Mouse (Mus musculus): ENCODE data around the gene Cabp4. TPM values are rescaled to one million over a fixed set of nuclear protein-coding genes. Genes with fewer than 3 reads are reported as not detected.

Gene Cabp4
- polyA plus RNA-seq, 1 experiment from 2014 or later, result not detected

- peaks cover 4% of the 10 kb centered on the region for H3K4me1 ChIP-seq (ENCODE audit: control insufficient read depth, insufficient read depth, low read length)
- ATAC-seq (replicated peaks; ENCODE audit: insufficient number of reproducible peaks, low FRiP score, low TSS enrichment, low read depth), result no peak
Measured at GRCm38 (mm10) chr19:4152445-4153231, 8.8 kb upstream of the Cabp4 start.

GRCm38 (mm10) chr19:4151898-4152297 is 8.1 kb upstream of the Cabp4 start:
- H3K27me3 ChIP-seq (ENCODE audit: control insufficient read depth, insufficient read depth, low read length), result no peaks in the 10 kb centered on the region
- H3K36me3 ChIP-seq (replicated peaks; ENCODE audit: control insufficient read depth, insufficient read depth, low read depth, low read length), result no peaks in the 10 kb centered on the region; the same call in none of the 2 replicates
- no peaks in the 10 kb centered on the region for H3K9me3 ChIP-seq (replicated peaks; ENCODE audit: control insufficient read depth, low read length)
- H3K9ac ChIP-seq (replicated peaks; ENCODE audit: low read length), result no peak overlapping the region
- H3K4me2 ChIP-seq (ENCODE audit: low read depth, low read length), result no peak overlapping the region
- H3K4me1 ChIP-seq (ENCODE audit: control insufficient read depth, insufficient read depth, low read length), result peaks cover 4% of the 10 kb centered on the region
- H3K4me3 ChIP-seq (ENCODE audit: low read depth, low read length), result no peak overlapping the region
- no peak for DNase-seq (ENCODE audit: low spot score)
- no peak overlapping the region for H3K27ac ChIP-seq (replicated peaks; ENCODE audit: low read depth, low read length)
- ATAC-seq (replicated peaks; ENCODE audit: insufficient number of reproducible peaks, low FRiP score, low TSS enrichment, low read depth), result no peak
- 90% methylated on average over 5 of the region's 5 CpGs for WGBS

More at GRCm38 (mm10) chr19:4152445-4153231, 8.8 kb upstream of the Cabp4 start:
- Histone ChIP-seq H3K4me3 (ENCODE audit: low read depth, low read length) (no peak overlapping the region), H3K9me3 (replicated peaks; ENCODE audit: control insufficient read depth, low read length) (no peaks in the 10 kb centered on the region), H3K9ac (replicated peaks; ENCODE audit: low read length) (no peak overlapping the region), H3K4me2 (ENCODE audit: low read depth, low read length) (no peak overlapping the region), H3K36me3 (replicated peaks; ENCODE audit: control insufficient read depth, insufficient read depth, low read depth, low read length) (no peaks in the 10 kb centered on the region; the same call in none of the 2 replicates), H3K27ac (replicated peaks; ENCODE audit: low read depth, low read length) (no peak overlapping the region), H3K27me3 (ENCODE audit: control insufficient read depth, insufficient read depth, low read length) (no peaks in the 10 kb centered on the region)
- no peak for DNase-seq (ENCODE audit: low spot score)
- WGBS, result 82% methylated on average over 8 of the region's 8 CpGs

GRCm38 (mm10) chr19:4151488-4151860 is 7.6 kb upstream of the Cabp4 start:
- peaks cover 4% of the 10 kb centered on the region for H3K4me1 ChIP-seq (ENCODE audit: control insufficient read depth, insufficient read depth, low read length)
- H3K9me3 ChIP-seq (replicated peaks; ENCODE audit: control insufficient read depth, low read length), result no peaks in the 10 kb centered on the region
- H3K27me3 ChIP-seq (ENCODE audit: control insufficient read depth, insufficient read depth, low read length), result no peaks in the 10 kb centered on the region
- H3K4me3 ChIP-seq (ENCODE audit: low read depth, low read length), result no peak overlapping the region
- H3K9ac ChIP-seq (replicated peaks; ENCODE audit: low read length), result no peak overlapping the region
- H3K4me2 ChIP-seq (ENCODE audit: low read depth, low read length), result no peak overlapping the region
- DNase-seq (ENCODE audit: low spot score) (no peak), ATAC-seq (replicated peaks; ENCODE audit: insufficient number of reproducible peaks, low FRiP score, low TSS enrichment, low read depth) (no peak)
- no peak overlapping the region for H3K27ac ChIP-seq (replicated peaks; ENCODE audit: low read depth, low read length)
- H3K36me3 ChIP-seq (replicated peaks; ENCODE audit: control insufficient read depth, insufficient read depth, low read depth, low read length), result no peaks in the 10 kb centered on the region; the same call in none of the 2 replicates
- 81% methylated on average over 5 of the region's 5 CpGs for WGBS

- H3K27ac ChIP-seq (replicated peaks; ENCODE audit: low read depth, low read length), result no peak overlapping the region
- peaks cover 4% of the 10 kb centered on the region for H3K4me1 ChIP-seq (ENCODE audit: control insufficient read depth, insufficient read depth, low read length)
- 90% methylated on average over 22 of the region's 22 CpGs for WGBS
- H3K4me2 ChIP-seq (ENCODE audit: low read depth, low read length), result no peak overlapping the region
- no peak overlapping the region for H3K4me3 ChIP-seq (ENCODE audit: low read depth, low read length)
- H3K9me3 ChIP-seq (replicated peaks; ENCODE audit: control insufficient read depth, low read length), result no peaks in the 10 kb centered on the region
- no peak overlapping the region for H3K9ac ChIP-seq (replicated peaks; ENCODE audit: low read length)
- ATAC-seq (replicated peaks; ENCODE audit: insufficient number of reproducible peaks, low FRiP score, low TSS enrichment, low read depth), result no peak
- H3K36me3 ChIP-seq (replicated peaks; ENCODE audit: control insufficient read depth, insufficient read depth, low read depth, low read length), result no peaks in the 10 kb centered on the region
- no peak for DNase-seq (ENCODE audit: low spot score)
- no peaks in the 10 kb centered on the region for H3K27me3 ChIP-seq (ENCODE audit: control insufficient read depth, insufficient read depth, low read length)
Measured at GRCm38 (mm10) chr19:4150567-4151487, 7.0 kb upstream of the Cabp4 start.

- Histone ChIP-seq H3K27me3 (ENCODE audit: control insufficient read depth, insufficient read depth, low read length) (no peaks in the 10 kb centered on the region), H3K9ac (replicated peaks; ENCODE audit: low read length) (no peak overlapping the region), H3K27ac (replicated peaks; ENCODE audit: low read depth, low read length) (no peak overlapping the region), H3K9me3 (replicated peaks; ENCODE audit: control insufficient read depth, low read length) (no peaks in the 10 kb centered on the region), H3K4me3 (ENCODE audit: low read depth, low read length) (no peak overlapping the region), H3K36me3 (replicated peaks; ENCODE audit: control insufficient read depth, insufficient read depth, low read depth, low read length) (no peaks in the 10 kb centered on the region), H3K4me1 (ENCODE audit: control insufficient read depth, insufficient read depth, low read length) (peaks cover 4% of the 10 kb centered on the region), H3K4me2 (ENCODE audit: low read depth, low read length) (no peak overlapping the region)
- ATAC-seq (replicated peaks; ENCODE audit: insufficient number of reproducible peaks, low FRiP score, low TSS enrichment, low read depth), result no peak
- WGBS, result 94% methylated on average over 17 of the region's 17 CpGs
- DNase-seq (ENCODE audit: low spot score), result no peak
Measured at GRCm38 (mm10) chr19:4149764-4150461, 6.1 kb upstream of the Cabp4 start.

- no peak for ATAC-seq (replicated peaks; ENCODE audit: insufficient number of reproducible peaks, low FRiP score, low TSS enrichment, low read depth)
- 90% methylated on average over 11 of the region's 11 CpGs for WGBS
- Histone ChIP-seq H3K36me3 (replicated peaks; ENCODE audit: control insufficient read depth, insufficient read depth, low read depth, low read length) (no peaks in the 10 kb centered on the region), H3K27ac (replicated peaks; ENCODE audit: low read depth, low read length) (no peak overlapping the region), H3K27me3 (ENCODE audit: control insufficient read depth, insufficient read depth, low read length) (no peaks in the 10 kb centered on the region), H3K9ac (replicated peaks; ENCODE audit: low read length) (peak overlapping the region; percentile 78), H3K4me3 (ENCODE audit: low read depth, low read length) (peak overlapping the region; percentile 73), H3K4me2 (ENCODE audit: low read depth, low read length) (peak overlapping the region; percentile 84), H3K9me3 (replicated peaks; ENCODE audit: control insufficient read depth, low read length) (no peaks in the 10 kb centered on the region), H3K4me1 (ENCODE audit: control insufficient read depth, insufficient read depth, low read length) (peaks cover 4% of the 10 kb centered on the region)
- DNase-seq (ENCODE audit: low spot score), result no peak
Measured at GRCm38 (mm10) chr19:4149283-4149682, 5.5 kb upstream of the Cabp4 start.

GRCm38 (mm10) chr19:4148819-4149218 is 5.0 kb upstream of the Cabp4 start:
- Histone ChIP-seq H3K4me2 (ENCODE audit: low read depth, low read length) (peak overlapping the region; percentile 84), H3K9me3 (replicated peaks; ENCODE audit: control insufficient read depth, low read length) (no peaks in the 10 kb centered on the region), H3K27ac (replicated peaks; ENCODE audit: low read depth, low read length) (no peak overlapping the region; the same call in 1 of the 2 replicates), H3K36me3 (replicated peaks; ENCODE audit: control insufficient read depth, insufficient read depth, low read depth, low read length) (no peaks in the 10 kb centered on the region), H3K27me3 (ENCODE audit: control insufficient read depth, insufficient read depth, low read length) (no peaks in the 10 kb centered on the region), H3K4me1 (ENCODE audit: control insufficient read depth, insufficient read depth, low read length) (peaks cover 4% of the 10 kb centered on the region), H3K4me3 (ENCODE audit: low read depth, low read length) (peak overlapping the region; percentile 73), H3K9ac (replicated peaks; ENCODE audit: low read length) (peak overlapping the region; percentile 78)
- WGBS, result 3% methylated on average over 8 of the region's 8 CpGs
- ATAC-seq (replicated peaks; ENCODE audit: insufficient number of reproducible peaks, low FRiP score, low TSS enrichment, low read depth), result 0 out of 2 replicates have a peak, but pooled peaks have one; percentile 0
- DNase-seq (ENCODE audit: low spot score), result no peak

Measured in embryonic facial prominence, embryonic 11.5 days (tissue).